Mouse (Mus musculus) embryonic facial prominence, embryonic 11.5 days (tissue): Measurements from ENCODE around the gene Hmgcl. TPM values are rescaled to one million over a fixed set of nuclear protein-coding genes. Genes with fewer than 3 reads are reported as not detected.

Experiments used
- ATAC-seq: fragments of 200-750 bp; cut with Nextera tagmentation; replicated peaks from 2 replicates; pipeline ENCODE4 v1.8.0; 2017; ENCODE audit warnings: low read depth; ENCODE audit not compliant: insufficient number of reproducible peaks, low FRiP score, low TSS enrichment
- DNase-seq: peaks from one replicate; pipeline ENCODE4 v3.0.0-alpha.2; 2015; ENCODE audit warnings: low spot score
- H3K27ac ChIP-seq: fragments of 300-500 bp; sonication (generic); replicated peaks from 2 replicates; pipeline ENCODE4 v1.5.1; 2014; ENCODE audit warnings: mild to moderate bottlenecking, low read depth, low read length, control low read depth
- H3K27me3 ChIP-seq: fragments of 300-500 bp; sonication (generic); 2 replicates; pipeline ENCODE4 v1.6.1; 2014; ENCODE audit warnings: mild to moderate bottlenecking, low read length, moderate library complexity, mixed read lengths; ENCODE audit not compliant: control insufficient read depth, insufficient read depth
- H3K36me3 ChIP-seq: fragments of 300-500 bp; sonication (generic); replicated peaks from 2 replicates; pipeline ENCODE4 v1.6.1; 2014; ENCODE audit warnings: low read depth, mild to moderate bottlenecking, low read length, moderate library complexity, mixed read lengths; ENCODE audit not compliant: control insufficient read depth, insufficient read depth
- H3K4me1 ChIP-seq: fragments of 300-500 bp; sonication (generic); 2 replicates; pipeline ENCODE4 v1.6.1; 2014; ENCODE audit warnings: low read length, mixed read lengths; ENCODE audit not compliant: control insufficient read depth, insufficient read depth
- H3K4me2 ChIP-seq: fragments of 300-500 bp; sonication (generic); 2 replicates; pipeline ENCODE4 v1.6.1; 2014; ENCODE audit warnings: low read depth, mild to moderate bottlenecking, control low read depth, low read length, moderate library complexity
- H3K4me3 ChIP-seq: fragments of 300-500 bp; sonication (generic); 2 replicates; pipeline ENCODE4 v1.5.1; 2014; ENCODE audit warnings: low read depth, low read length, control low read depth
- H3K9ac ChIP-seq: fragments of 300-500 bp; sonication (generic); replicated peaks from 2 replicates; pipeline ENCODE4 v1.6.1; 2014; ENCODE audit warnings: mild to moderate bottlenecking, control low read depth, low read length
- H3K9me3 ChIP-seq: fragments of 300-500 bp; sonication (generic); replicated peaks from 2 replicates; pipeline ENCODE4 v1.6.1; 2016; ENCODE audit warnings: mild to moderate bottlenecking, low read length, inconsistent platforms, mixed read lengths; ENCODE audit not compliant: control insufficient read depth
- WGBS: fragments of 180-500 bp; shearing (Covaris S2); extraction: QIAGEN DNeasy Blood & Tissue Kit; methylation state at CpG from one replicate; pipeline ENCODE4 v1.1.7; 2014; 5-methylcytosine and 5-hydroxymethylcytosine counted together
- polyA plus RNA-seq: library from polyadenylated mRNA; unstranded; fragments of >200 nt; fragmentation: Nextera tagmentation; extraction: Ambion mirVana; gene quantifications from 2 replicates; pipeline ENCODE4 v1.2.1, GENCODE M21; 2014

Gene Hmgcl
- polyA plus RNA-seq = 67.0 and 76.0 TPM in 2 replicates

DNA sequence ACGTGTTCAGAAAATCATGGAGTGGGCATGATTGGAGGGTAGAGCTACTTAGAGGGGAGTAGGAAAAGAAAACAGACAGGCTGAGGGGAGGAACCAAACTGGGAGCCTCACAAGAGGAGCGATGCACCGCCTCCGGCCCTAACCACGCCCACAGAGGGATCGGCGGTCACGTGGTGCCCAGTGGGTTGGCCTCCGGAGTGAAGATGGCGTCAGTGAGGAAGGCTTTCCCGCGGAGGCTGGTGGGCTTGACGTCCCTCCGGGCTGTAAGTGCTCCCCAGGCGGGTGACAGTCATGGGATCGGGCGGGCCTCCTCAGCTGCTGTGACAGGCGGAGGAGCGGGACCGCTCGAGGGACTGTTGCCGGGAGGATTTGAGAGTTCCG lies at the start of gene Hmgcl:
Gene Hmgcl (plus strand): TSS at position 171 of the 381 bp plus-strand sequence.
- Histone ChIP-seq H3K36me3 (no peaks in the 10 kb centered on the region), H3K4me2 (peak within 1 kb of the TSS; percentile 85), H3K9ac (peak within 1 kb of the TSS; percentile 71), H3K4me1 (no peaks in the 10 kb centered on the region), H3K27me3 (no peaks in the 10 kb centered on the region), H3K4me3 (peak within 1 kb of the TSS; percentile 77), H3K27ac (no peak within 1 kb of the TSS), H3K9me3 (no peaks in the 10 kb centered on the region)
- DNase-seq = peak; percentile 96
- under 1% methylated on average over 23 of the region's 23 CpGs for WGBS
- peak; percentile 75 for ATAC-seq

DNA sequence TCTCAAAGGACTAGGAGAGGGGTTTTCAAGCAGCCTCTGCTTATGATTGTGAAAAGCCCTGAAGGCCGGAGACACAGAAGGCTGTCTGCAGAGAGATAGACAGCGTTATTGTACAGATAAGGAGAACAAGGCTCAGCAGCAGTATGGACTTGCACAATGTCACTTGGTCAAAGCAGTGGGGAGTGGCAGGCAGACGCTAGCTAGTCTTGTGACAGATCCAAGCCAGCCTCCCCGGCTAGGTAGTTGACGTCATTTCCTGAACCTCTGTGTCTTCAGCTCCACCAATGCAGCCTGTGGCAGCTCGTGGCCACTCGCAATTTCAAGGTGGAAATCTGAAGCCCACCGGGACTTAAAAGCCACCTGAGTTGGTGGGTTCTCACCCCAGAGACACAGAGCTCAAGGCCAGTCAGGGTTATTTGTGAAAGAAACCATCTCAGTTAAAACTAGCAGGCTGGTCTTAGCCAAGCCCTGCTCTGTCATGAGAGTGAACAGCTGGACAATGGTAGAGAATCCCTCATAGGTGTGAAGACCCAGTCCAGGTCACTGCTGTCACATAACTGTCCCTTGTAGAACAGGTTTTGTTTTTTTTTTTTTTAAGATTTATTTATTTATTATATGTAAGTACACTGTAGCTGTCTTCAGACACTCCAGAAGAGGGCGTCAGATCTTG lies 47.7 kb upstream of the Hmgcl start:
- no peaks in the 10 kb centered on the region for H3K36me3 ChIP-seq
- DNase-seq (no peak), ATAC-seq (no peak)
- no peak overlapping the region for H3K27ac ChIP-seq
- H3K4me2 ChIP-seq = no peak overlapping the region
- 63% methylated on average over 8 of the region's 9 CpGs for WGBS
- H3K27me3 ChIP-seq = no peaks in the 10 kb centered on the region
- no peaks in the 10 kb centered on the region for H3K9me3 ChIP-seq
- H3K9ac ChIP-seq = no peak overlapping the region
- no peak overlapping the region for H3K4me3 ChIP-seq
- H3K4me1 ChIP-seq = no peaks in the 10 kb centered on the region

DNA sequence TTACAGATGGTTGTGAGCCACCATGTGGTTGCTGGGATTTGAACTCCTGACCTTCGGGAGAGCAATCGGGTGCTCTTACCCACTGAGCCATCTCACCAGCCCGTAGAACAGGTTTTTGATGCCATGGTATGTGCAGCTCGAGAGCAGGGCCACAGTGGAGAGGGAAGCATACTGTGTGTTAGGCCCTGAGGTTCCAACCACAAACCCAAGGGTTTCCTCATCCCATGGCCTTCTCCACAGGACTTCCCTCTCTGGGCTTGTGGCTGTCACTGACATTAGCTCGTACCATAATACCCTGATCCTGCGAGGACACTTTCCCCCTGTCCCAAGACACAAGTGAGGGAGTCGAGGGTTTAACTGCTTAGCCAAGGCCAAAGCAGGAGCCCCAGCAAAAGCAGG lies 47.2 kb upstream of the Hmgcl start:
- H3K27ac ChIP-seq = no peak overlapping the region
- no peaks in the 10 kb centered on the region for H3K9me3 ChIP-seq
- ATAC-seq = no peak
- no peak overlapping the region for H3K4me3 ChIP-seq
- H3K9ac ChIP-seq = no peak overlapping the region
- H3K4me1 ChIP-seq = no peaks in the 10 kb centered on the region
- H3K27me3 ChIP-seq = no peaks in the 10 kb centered on the region
- H3K4me2 ChIP-seq = no peak overlapping the region
- H3K36me3 ChIP-seq = no peaks in the 10 kb centered on the region
- DNase-seq = no peak
- WGBS = 88% methylated on average over 6 of the region's 7 CpGs

DNA sequence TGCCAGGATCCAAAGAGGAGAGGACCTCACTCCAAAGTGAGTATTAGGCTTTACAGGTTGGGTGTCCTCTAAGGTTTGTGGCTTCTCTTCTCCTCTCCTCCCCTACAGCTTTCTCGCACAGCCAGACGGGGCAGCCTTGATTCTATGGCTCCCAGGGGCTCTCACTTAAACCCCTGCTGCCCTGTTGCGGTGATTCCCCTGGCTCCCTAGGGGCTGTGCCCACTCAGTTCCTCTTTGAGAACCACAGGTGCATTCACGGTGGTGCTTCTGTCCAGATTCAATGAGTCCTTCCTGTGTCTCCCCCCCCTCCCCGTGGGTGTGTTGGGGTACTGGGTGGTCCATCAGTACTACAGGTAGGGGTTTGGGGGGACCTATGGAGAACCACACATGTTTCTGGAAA lies 46.2 kb upstream of the Hmgcl start:
- WGBS = 78% methylated on average over 5 of the region's 5 CpGs
- no peaks in the 10 kb centered on the region for H3K36me3 ChIP-seq
- H3K4me1 ChIP-seq = no peaks in the 10 kb centered on the region
- H3K4me2 ChIP-seq = no peak overlapping the region
- no peak for ATAC-seq
- no peak overlapping the region for H3K4me3 ChIP-seq
- no peak overlapping the region for H3K9ac ChIP-seq
- H3K27me3 ChIP-seq = no peaks in the 10 kb centered on the region
- H3K27ac ChIP-seq = no peak overlapping the region
- H3K9me3 ChIP-seq = no peaks in the 10 kb centered on the region
- no peak for DNase-seq

DNA sequence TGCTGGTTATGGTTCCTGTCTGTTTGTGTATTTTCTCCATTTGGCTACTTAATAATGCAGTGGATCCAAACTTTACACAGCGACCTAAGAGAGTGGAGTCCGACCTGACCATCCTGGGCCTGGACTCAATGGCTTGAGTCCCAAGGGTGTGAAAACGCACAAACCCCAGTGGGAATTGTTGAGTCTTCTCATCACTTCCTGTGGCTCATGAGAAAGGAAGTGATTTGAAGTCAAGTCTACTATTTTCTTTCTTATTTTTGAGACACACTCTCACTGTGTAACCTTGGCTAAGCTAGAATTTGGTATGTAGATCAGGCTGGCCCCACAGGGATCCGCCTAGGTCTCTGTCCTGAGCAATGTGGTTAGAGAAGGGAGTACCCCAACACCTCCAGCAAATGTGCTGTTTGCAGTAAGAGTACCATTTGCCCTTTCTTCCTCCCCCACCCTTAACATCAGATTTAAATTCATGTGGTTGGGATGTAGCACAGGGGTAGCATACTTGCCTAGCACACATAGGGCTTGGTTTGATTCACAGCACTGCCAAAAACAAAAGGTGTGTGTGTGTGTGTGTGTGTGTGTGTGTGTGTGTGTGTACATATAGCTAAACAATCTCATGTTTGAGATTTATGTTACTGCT lies 43.5 kb upstream of the Hmgcl start:
- DNase-seq (no peak), ATAC-seq (no peak)
- no peaks in the 10 kb centered on the region for H3K36me3 ChIP-seq
- H3K4me2 ChIP-seq = no peak overlapping the region
- H3K27ac ChIP-seq = no peak overlapping the region
- H3K4me3 ChIP-seq = no peak overlapping the region
- no peaks in the 10 kb centered on the region for H3K27me3 ChIP-seq
- no peaks in the 10 kb centered on the region for H3K4me1 ChIP-seq
- H3K9me3 ChIP-seq = no peaks in the 10 kb centered on the region
- WGBS = 86% methylated on average over 4 of the region's 4 CpGs
- H3K9ac ChIP-seq = no peak overlapping the region

DNA sequence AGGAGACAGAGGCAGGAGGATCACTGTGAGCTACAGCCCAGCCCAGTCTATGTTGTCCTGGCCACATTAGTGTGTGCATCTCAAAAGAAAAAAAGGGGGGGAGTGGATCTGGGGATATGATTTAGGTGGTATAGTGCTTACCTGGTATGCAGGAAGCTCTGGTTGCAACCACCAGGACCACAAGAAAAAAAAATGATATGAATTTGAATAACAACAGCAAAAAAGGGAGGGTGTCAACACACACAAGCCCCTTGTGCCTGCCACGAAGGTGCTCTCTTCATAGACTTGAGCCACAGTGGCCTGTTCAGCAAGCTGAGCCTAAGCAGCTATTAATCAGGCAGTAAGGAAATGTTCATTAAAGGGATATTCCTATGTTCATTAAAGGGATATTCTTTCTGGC lies 41.4 kb upstream of the Hmgcl start:
- WGBS = 64% methylated on average over 1 of the region's 1 CpGs
- no peaks in the 10 kb centered on the region for H3K9me3 ChIP-seq
- H3K4me3 ChIP-seq = no peak overlapping the region
- H3K4me2 ChIP-seq = no peak overlapping the region
- no peaks in the 10 kb centered on the region for H3K36me3 ChIP-seq
- DNase-seq = no peak
- H3K27me3 ChIP-seq = no peaks in the 10 kb centered on the region
- no peak for ATAC-seq
- H3K4me1 ChIP-seq = no peaks in the 10 kb centered on the region
- H3K9ac ChIP-seq = no peak overlapping the region
- no peak overlapping the region for H3K27ac ChIP-seq

DNA sequence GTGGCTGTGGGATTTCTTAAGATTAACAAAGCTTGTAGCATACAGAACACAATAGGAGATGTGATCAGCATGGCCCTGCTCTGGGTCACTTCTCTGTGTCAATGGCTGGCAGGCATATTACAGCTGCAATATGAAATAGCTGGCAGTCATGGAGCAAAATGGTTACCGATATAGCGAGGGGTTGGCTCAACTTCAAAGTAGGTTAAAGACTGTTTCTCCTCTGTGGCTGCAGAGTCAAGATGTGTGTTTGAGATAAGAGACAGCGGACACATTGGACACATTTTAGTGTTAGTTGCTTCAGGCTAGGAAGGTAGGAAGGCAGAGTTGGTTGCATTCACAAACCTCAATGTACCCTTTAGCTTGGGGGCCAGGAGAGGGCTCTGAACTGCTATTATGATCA lies 39.6 kb upstream of the Hmgcl start:
- DNase-seq (no peak), ATAC-seq (no peak)
- Histone ChIP-seq H3K27me3 (no peaks in the 10 kb centered on the region), H3K4me1 (no peaks in the 10 kb centered on the region), H3K4me2 (no peak overlapping the region), H3K9me3 (no peaks in the 10 kb centered on the region), H3K9ac (no peak overlapping the region), H3K27ac (no peak overlapping the region), H3K36me3 (no peaks in the 10 kb centered on the region), H3K4me3 (no peak overlapping the region)
- 82% methylated on average over 3 of the region's 3 CpGs for WGBS

DNA sequence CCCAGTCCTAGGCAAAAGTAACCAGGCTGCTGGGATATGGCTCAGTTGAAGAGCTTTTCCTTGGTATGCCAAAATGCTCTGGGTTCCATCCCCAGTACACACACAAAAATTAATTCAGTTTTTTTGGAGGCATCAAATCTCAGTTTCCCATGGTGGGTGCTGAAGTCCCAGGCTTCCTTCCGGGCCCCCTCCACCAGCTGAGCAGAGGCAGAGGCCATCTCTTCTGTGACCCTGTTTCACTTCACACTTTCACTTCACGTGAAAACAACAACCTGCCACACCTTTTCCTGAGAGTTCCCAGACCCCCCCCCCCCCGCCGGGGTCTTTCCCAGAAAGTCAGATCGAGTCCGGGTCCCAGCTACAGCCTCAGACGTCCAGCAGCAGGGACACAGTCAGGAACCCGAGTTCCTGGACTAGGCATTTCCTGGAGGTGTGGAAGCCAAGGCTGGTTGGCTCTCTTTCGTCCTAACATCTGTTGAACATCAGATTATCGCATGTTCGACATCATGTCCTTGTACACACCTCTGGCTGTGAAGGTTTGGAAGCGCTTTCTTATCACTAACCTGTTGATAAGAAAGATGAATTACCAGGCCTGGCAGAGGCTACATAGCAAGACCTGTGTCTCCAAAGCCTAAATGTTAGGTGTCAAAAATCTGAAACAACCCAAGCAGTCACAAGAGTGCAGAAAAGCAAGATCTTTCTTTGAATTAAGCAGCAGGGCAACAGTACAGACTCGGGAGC lies 36.8 kb upstream of the Hmgcl start:
- Histone ChIP-seq H3K36me3 (no peaks in the 10 kb centered on the region), H3K27me3 (no peaks in the 10 kb centered on the region), H3K4me3 (no peak overlapping the region), H3K27ac (no peak overlapping the region), H3K4me1 (no peaks in the 10 kb centered on the region), H3K9ac (no peak overlapping the region), H3K9me3 (no peaks in the 10 kb centered on the region), H3K4me2 (no peak overlapping the region)
- WGBS = 74% methylated on average over 13 of the region's 13 CpGs
- ATAC-seq (no peak), DNase-seq (no peak)
